Mouse (Mus musculus) lung, adult 2 months (tissue): ENCODE data around the gene Nedd4.

ENCODE experiments used
- CTCF ChIP-seq: fragments of 200-500 bp; IDR thresholded peaks from 2 replicates; pipeline ENCODE4 v1.5.1; 2011; ENCODE audit warnings: mild to moderate bottlenecking, low read length, control low read depth; ENCODE audit not compliant: insufficient read depth
- POLR2A ChIP-seq: fragments of 200-500 bp; IDR thresholded peaks from 2 replicates; pipeline ENCODE4 v1.6.1; 2011; ENCODE audit warnings: low read depth, mild to moderate bottlenecking, control low read depth, low read length, borderline replicate concordance; ENCODE audit errors: extremely low read depth

DNA sequence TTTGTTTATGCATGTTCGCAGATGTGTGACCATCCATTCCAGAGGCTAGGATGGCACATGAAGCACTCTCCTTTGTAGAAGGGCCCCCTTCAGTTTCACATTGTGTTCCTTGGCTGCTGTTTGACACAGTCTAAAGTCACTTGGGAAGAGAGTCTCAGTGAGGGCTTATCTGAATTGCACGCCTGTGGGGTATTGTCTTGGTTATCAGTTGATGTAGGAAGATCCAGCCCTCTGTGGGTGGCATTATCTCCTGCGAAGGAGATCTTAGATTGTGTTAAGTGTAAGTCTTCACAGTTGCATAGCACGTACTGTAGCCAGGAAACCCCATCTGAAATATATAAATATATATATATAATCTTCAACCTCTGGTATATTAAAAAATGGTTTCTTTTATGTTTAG, 23.1 kb downstream of the Nedd4 start:
- TF ChIP-seq CTCF (no peak), POLR2A (no peak)
